Mouse (Mus musculus) embryonic facial prominence, embryonic 13.5 days (tissue): ENCODE data around the gene Trh. TPM values are rescaled to one million over a fixed set of nuclear protein-coding genes. Genes with fewer than 3 reads are reported as not detected.

Experiments used
- ATAC-seq: fragments of 200-750 bp; cut with Nextera tagmentation; 2 replicates; pipeline ENCODE4 v1.8.0; 2017; ENCODE audit warnings: low read depth; ENCODE audit not compliant: insufficient number of reproducible peaks, insufficient read depth, low FRiP score, low TSS enrichment
- H3K27ac ChIP-seq: fragments of 300-500 bp; sonication (generic); 2 replicates; pipeline ENCODE4 v1.5.1; 2015; ENCODE audit warnings: moderate library complexity, mild to moderate bottlenecking, inconsistent platforms
- H3K27me3 ChIP-seq: fragments of 300-500 bp; sonication (generic); 2 replicates; pipeline ENCODE4 v1.6.1; 2015; ENCODE audit warnings: mild to moderate bottlenecking, inconsistent platforms
- H3K36me3 ChIP-seq: fragments of 300-500 bp; sonication (generic); 2 replicates; pipeline ENCODE4 v1.6.1; 2015; ENCODE audit warnings: mild to moderate bottlenecking, inconsistent platforms
- H3K4me1 ChIP-seq: fragments of 300-500 bp; sonication (generic); 2 replicates; pipeline ENCODE4 v1.6.1; 2015; ENCODE audit warnings: inconsistent platforms
- H3K4me2 ChIP-seq: fragments of 300-500 bp; sonication (generic); 2 replicates; pipeline ENCODE4 v1.6.1; 2015; ENCODE audit warnings: moderate library complexity, mild to moderate bottlenecking, inconsistent platforms
- H3K4me3 ChIP-seq: fragments of 300-500 bp; sonication (generic); 2 replicates; pipeline ENCODE4 v1.5.1; 2015; ENCODE audit warnings: mild to moderate bottlenecking, inconsistent platforms
- H3K9ac ChIP-seq: fragments of 300-500 bp; sonication (generic); 2 replicates; pipeline ENCODE4 v1.6.1; 2015; ENCODE audit warnings: mild to moderate bottlenecking, inconsistent platforms
- H3K9me3 ChIP-seq: fragments of 300-500 bp; sonication (generic); 2 replicates; pipeline ENCODE4 v1.6.1; 2016; ENCODE audit warnings: inconsistent platforms
- WGBS: fragments of 180-500 bp; shearing (Covaris S2); methylation state at CpG from one replicate; pipeline ENCODE4 v1.1.7; 2015; ENCODE audit warnings: mixed read lengths; 5-methylcytosine and 5-hydroxymethylcytosine counted together
- polyA plus RNA-seq: library from polyadenylated mRNA; unstranded; fragments of >200 nt; fragmentation: Nextera tagmentation; extraction: Ambion mirVana; gene quantifications from 2 replicates; pipeline ENCODE4 v1.2.1, GENCODE M21; 2015

Gene Trh
- polyA plus RNA-seq, 1 experiment from 2014 or later = not detected

GRCm38 (mm10) chr6:92253253-92253870, 8.9 kb upstream of the Trh start:
- no peak for ATAC-seq
- H3K9ac ChIP-seq = no peak overlapping the region
- 75% methylated on average over 3 of the region's 3 CpGs for WGBS
- no peak overlapping the region for H3K27ac ChIP-seq
- H3K4me3 ChIP-seq = no peak overlapping the region
- 0 out of 2 replicates have a peak, but pooled peaks cover 7% of the 10 kb centered on the region for H3K9me3 ChIP-seq
- no peaks in the 10 kb centered on the region for H3K27me3 ChIP-seq
- no peaks in the 10 kb centered on the region for H3K4me1 ChIP-seq
- H3K36me3 ChIP-seq = no peaks in the 10 kb centered on the region
- H3K4me2 ChIP-seq = no peak overlapping the region

GRCm38 (mm10) chr6:92247215-92247919, 2.9 kb upstream of the Trh start:
- Histone ChIP-seq H3K36me3 (no peaks in the 10 kb centered on the region), H3K4me1 (peaks cover 8% of the 10 kb centered on the region), H3K9ac (no peak overlapping the region), H3K4me3 (no peak overlapping the region), H3K27ac (no peak overlapping the region), H3K9me3 (no peaks in the 10 kb centered on the region), H3K4me2 (no peak overlapping the region), H3K27me3 (peaks cover 56% of the 10 kb centered on the region)
- ATAC-seq = no peak
- WGBS = 17% methylated on average over 7 of the region's 7 CpGs

GRCm38 (mm10) chr6:92246335-92246734, 1.9 kb upstream of the Trh start:
- WGBS = 9% methylated on average over 3 of the region's 3 CpGs

GRCm38 (mm10) chr6:92241178-92241906, 3.1 kb downstream of the Trh start:
- H3K4me2 ChIP-seq = no peak overlapping the region
- WGBS = 73% methylated on average over 3 of the region's 3 CpGs
- peaks cover 47% of the 10 kb centered on the region for H3K27me3 ChIP-seq
- ATAC-seq = no peak
- H3K36me3 ChIP-seq = no peaks in the 10 kb centered on the region
- H3K4me1 ChIP-seq = peaks cover 8% of the 10 kb centered on the region
- H3K4me3 ChIP-seq = no peak overlapping the region
- no peaks in the 10 kb centered on the region for H3K9me3 ChIP-seq
- no peak overlapping the region for H3K27ac ChIP-seq
- H3K9ac ChIP-seq = no peak overlapping the region

More at GRCm38 (mm10) chr6:92246335-92246734, 1.9 kb upstream of the Trh start:
- H3K9ac ChIP-seq = no peak overlapping the region
- peaks cover 60% of the 10 kb centered on the region for H3K27me3 ChIP-seq
- peaks cover 8% of the 10 kb centered on the region for H3K4me1 ChIP-seq
- H3K36me3 ChIP-seq = no peaks in the 10 kb centered on the region
- H3K4me3 ChIP-seq = no peak overlapping the region
- H3K27ac ChIP-seq = no peak overlapping the region
- no peaks in the 10 kb centered on the region for H3K9me3 ChIP-seq
- ATAC-seq = no peak
- H3K4me2 ChIP-seq = no peak overlapping the region

GRCm38 (mm10) chr6:92235036-92235435, 9.4 kb downstream of the Trh start:
- Histone ChIP-seq H3K4me2 (no peak overlapping the region), H3K27ac (no peak overlapping the region), H3K4me3 (no peak overlapping the region), H3K9me3 (no peaks in the 10 kb centered on the region), H3K27me3 (no peaks in the 10 kb centered on the region), H3K36me3 (no peaks in the 10 kb centered on the region), H3K9ac (no peak overlapping the region), H3K4me1 (no peaks in the 10 kb centered on the region)
- ATAC-seq = no peak
- 32% methylated on average over 12 of the region's 12 CpGs for WGBS

GRCm38 (mm10) chr6:92231762-92232161, 12.7 kb downstream of the Trh start:
- Histone ChIP-seq H3K4me3 (no peak overlapping the region), H3K4me1 (no peaks in the 10 kb centered on the region), H3K27me3 (no peaks in the 10 kb centered on the region), H3K4me2 (no peak overlapping the region), H3K27ac (no peak overlapping the region), H3K36me3 (no peaks in the 10 kb centered on the region), H3K9ac (no peak overlapping the region), H3K9me3 (no peaks in the 10 kb centered on the region)
- 72% methylated on average over 4 of the region's 4 CpGs for WGBS
- no peak for ATAC-seq

DNA sequence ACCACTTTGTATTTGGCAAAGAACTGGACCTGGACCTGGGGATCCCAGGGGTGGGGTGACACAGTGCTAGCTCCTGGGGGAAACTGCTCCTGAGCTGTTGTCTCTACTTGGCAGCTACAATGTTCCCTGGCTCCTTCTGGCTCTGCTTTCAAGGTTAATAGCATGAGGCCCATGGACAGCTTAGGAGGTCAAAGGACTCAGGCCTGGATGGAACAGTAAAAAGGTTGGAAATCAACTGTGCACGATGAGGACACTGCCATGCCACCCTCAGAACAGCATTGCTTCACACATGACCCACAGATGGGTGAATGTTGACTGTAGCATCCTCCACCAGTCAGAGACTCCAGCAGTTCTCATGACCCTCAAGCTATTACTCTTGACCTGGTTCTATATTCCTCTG, 13.1 kb downstream of the Trh start:
- Histone ChIP-seq H3K36me3 (no peaks in the 10 kb centered on the region), H3K27me3 (no peaks in the 10 kb centered on the region), H3K27ac (no peak overlapping the region), H3K4me1 (no peaks in the 10 kb centered on the region), H3K9me3 (no peaks in the 10 kb centered on the region), H3K4me3 (no peak overlapping the region), H3K4me2 (no peak overlapping the region), H3K9ac (no peak overlapping the region)
- no peak for ATAC-seq
- WGBS = 63% methylated on average over 1 of the region's 1 CpGs

DNA sequence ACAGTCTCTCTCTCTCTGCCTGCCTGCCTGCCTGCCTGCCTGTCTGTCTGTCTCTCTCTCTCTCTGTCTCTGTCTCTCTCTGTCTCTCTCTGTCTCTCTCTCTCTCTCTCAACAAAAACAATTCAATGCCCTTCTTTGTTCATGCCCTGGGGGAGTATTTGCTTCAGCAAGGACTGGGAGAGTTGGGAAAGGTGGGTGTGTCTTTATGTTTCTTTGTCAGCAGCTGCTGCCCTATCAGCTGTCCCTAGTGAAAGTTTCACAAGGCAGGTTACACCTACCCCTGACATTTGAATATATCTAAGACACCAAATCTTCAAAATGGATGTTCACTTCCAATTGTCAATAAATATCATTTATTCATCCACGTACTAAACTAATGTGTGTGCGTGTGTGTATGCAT, 14.9 kb downstream of the Trh start:
- ATAC-seq = no peak
- no peaks in the 10 kb centered on the region for H3K27me3 ChIP-seq
- no peak overlapping the region for H3K4me2 ChIP-seq

DNA sequence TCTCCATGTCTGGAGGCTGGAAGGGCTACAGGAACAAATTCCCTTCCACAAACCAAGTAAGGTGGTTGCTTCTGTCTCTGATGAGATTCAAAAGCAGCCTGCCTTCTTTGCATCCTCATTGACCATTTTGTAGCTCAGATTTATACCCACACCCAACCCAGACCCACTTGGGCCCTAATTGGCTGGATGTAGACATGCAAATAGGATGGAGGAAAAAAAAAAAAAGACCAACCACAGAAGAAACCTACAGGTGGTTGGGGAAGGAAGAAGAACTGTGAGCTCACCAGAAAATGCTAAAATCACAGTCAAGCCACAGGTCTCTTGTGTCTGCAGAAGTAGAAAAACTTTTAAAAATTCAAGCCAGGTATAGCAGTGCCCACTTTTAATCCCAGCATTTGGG, 15.3 kb downstream of the Trh start:
- Histone ChIP-seq H3K9ac (no peak overlapping the region), H3K9me3 (no peaks in the 10 kb centered on the region), H3K4me2 (no peak overlapping the region), H3K36me3 (no peaks in the 10 kb centered on the region), H3K4me3 (no peak overlapping the region), H3K4me1 (no peaks in the 10 kb centered on the region), H3K27ac (no peak overlapping the region), H3K27me3 (no peaks in the 10 kb centered on the region)
- ATAC-seq = no peak

More for the DNA sequence above, 14.9 kb downstream of the Trh start:
- H3K4me3 ChIP-seq = no peak overlapping the region
- H3K9ac ChIP-seq = no peak overlapping the region
- no peak overlapping the region for H3K27ac ChIP-seq
- no peaks in the 10 kb centered on the region for H3K9me3 ChIP-seq
- WGBS = 82% methylated on average over 2 of the region's 2 CpGs
- no peaks in the 10 kb centered on the region for H3K36me3 ChIP-seq
- H3K4me1 ChIP-seq = no peaks in the 10 kb centered on the region

GRCm38 (mm10) chr6:92224981-92225380, 19.5 kb downstream of the Trh start:
- no peaks in the 10 kb centered on the region for H3K9me3 ChIP-seq
- H3K9ac ChIP-seq = no peak overlapping the region
- no peaks in the 10 kb centered on the region for H3K27me3 ChIP-seq
- WGBS = 69% methylated on average over 1 of the region's 1 CpGs
- H3K27ac ChIP-seq = no peak overlapping the region
- H3K4me2 ChIP-seq = no peak overlapping the region
- no peaks in the 10 kb centered on the region for H3K4me1 ChIP-seq
- no peak for ATAC-seq
- no peak overlapping the region for H3K4me3 ChIP-seq
- H3K36me3 ChIP-seq = no peaks in the 10 kb centered on the region

DNA sequence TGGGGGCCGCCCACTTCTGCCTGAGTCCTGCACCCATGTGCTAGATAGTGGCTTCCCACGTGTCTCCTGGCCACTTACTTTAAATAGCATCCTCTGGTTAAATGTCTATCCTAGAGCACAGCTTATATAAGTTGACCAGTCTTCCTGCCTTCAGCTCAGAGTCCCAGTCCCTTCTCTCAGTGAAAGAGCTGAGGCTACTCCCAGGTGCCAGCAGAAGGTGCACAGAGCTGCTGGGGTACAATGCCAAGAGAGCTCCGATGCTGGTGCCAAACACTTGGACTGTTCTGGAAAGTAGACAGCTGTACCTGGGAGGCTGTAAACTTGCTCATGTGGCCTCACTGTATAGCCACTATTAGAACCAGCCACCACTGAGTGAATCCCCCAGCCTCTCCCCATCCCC, 22.4 kb downstream of the Trh start:
- Histone ChIP-seq H3K27ac (no peak overlapping the region), H3K36me3 (no peaks in the 10 kb centered on the region), H3K9me3 (no peaks in the 10 kb centered on the region), H3K4me1 (no peaks in the 10 kb centered on the region), H3K9ac (no peak overlapping the region), H3K4me3 (no peak overlapping the region), H3K4me2 (no peak overlapping the region), H3K27me3 (peaks cover 5% of the 10 kb centered on the region; the same call in 1 of the 2 replicates)
- no peak for ATAC-seq
- 90% methylated on average over 3 of the region's 3 CpGs for WGBS

- Histone ChIP-seq H3K4me2 (no peak overlapping the region), H3K4me1 (no peaks in the 10 kb centered on the region), H3K36me3 (no peaks in the 10 kb centered on the region), H3K4me3 (no peak overlapping the region), H3K27me3 (peaks cover 5% of the 10 kb centered on the region; the same call in 1 of the 2 replicates), H3K27ac (no peak overlapping the region), H3K9me3 (no peaks in the 10 kb centered on the region), H3K9ac (no peak overlapping the region)
- 70% methylated on average over 6 of the region's 6 CpGs for WGBS
- no peak for ATAC-seq
Measured at GRCm38 (mm10) chr6:92221604-92222003, 22.8 kb downstream of the Trh start.
